Mouse (Mus musculus) frontal cortex, postnatal 36 days (tissue): ENCODE measurements around the gene Map2k6.
A peak's percentile ranks its signal among the peaks of the same experiment; 100 is the strongest.

Experiments used
- DNase-seq, 2 experiments: peaks; one replicate each; pipeline ENCODE4 v3.0.0; 2022; ENCODE audit warnings: low spot score in 2 of 2

Gene Map2k6

GRCm38 (mm10) chr11:110403602-110404001, 4.7 kb downstream of the Map2k6 start:
- DNase-seq: no peak

DNA sequence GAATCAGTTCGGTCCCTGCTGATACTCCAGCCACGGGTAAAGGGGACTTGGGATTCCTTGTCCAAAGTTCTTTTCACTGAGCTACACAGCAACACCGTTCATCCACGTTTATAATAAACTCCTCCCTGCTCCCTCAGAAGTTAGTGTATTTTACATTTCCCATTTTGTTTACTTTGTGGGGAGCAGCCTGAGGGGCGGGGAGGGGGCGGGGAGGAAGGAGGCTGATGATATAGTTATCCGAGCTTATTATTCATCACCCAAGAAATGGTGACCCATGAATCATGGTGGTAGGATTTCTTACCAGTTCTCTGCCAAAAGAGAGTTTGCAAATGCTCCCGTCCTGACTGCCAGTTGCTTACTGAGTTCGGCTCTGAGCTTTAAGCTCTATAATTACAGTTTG, 6.7 kb downstream of the Map2k6 start:
- no peak for DNase-seq

GRCm38 (mm10) chr11:110409131-110409530, 10.2 kb downstream of the Map2k6 start:
- DNase-seq: no peak

GRCm38 (mm10) chr11:110409776-110410175, 10.9 kb downstream of the Map2k6 start:
- DNase-seq: no peak

- no peak for DNase-seq
These were observed 12.7 kb downstream of the Map2k6 start for GRCm38 (mm10) chr11:110411596-110411995.

GRCm38 (mm10) chr11:110414263-110414662, 15.3 kb downstream of the Map2k6 start:
- DNase-seq: no peak

DNA sequence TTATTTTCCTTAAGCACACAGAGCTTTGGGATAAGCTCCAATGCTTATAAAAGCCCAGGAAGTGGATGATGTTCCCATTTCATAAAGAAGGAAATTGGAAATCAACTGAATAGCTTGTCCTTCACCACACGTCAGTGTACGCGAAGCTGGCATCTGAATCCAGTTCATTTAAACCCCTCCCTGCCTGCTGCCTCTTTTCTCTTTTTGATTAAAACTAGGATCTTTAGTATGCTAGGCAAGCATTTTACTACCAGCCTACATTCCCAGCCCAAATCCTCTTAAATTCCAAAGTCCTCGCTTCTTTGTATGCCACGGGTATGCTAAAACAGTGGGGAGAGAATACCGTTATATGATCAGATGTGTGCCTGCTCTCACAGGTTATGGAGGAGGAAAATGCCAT, 17.8 kb downstream of the Map2k6 start:
- no peak for DNase-seq

- no peak for DNase-seq
These were observed 21.5 kb downstream of the Map2k6 start for GRCm38 (mm10) chr11:110420463-110420862.

- no peak for DNase-seq
These were observed 27.7 kb downstream of the Map2k6 start for GRCm38 (mm10) chr11:110426572-110427145.

- DNase-seq: no peak
These were observed 28.2 kb downstream of the Map2k6 start for GRCm38 (mm10) chr11:110427159-110427561.

- DNase-seq: no peak
These were observed 30.1 kb downstream of the Map2k6 start for GRCm38 (mm10) chr11:110428999-110429398.

DNA sequence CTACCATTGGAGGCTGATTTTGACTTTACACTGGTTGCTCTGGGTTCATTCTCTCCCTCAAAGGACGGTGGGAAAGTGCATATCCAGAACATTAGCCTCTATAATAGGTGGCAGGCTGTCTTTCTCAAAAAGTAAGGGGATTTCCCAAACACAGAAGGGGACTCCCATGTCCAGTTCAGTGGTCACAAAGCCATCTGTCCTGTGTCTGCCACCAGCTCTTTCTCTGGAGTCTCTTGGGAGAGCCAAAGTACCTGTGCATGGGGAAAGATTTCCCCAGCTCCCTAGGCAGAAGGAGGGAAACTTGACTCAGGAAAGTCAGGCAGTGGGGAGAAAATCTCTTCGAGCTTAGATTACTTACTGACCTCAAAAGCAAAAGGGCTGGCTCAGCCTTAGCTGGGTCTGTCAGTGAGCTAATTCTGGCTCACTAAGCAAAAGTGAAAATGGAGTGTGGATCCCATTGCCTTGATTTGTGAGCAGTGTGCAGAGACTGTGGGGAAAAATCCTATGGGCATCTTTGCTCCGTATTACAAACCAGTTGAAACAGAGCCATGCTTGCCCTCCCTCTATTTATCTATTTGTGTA, 31.0 kb downstream of the Map2k6 start:
- DNase-seq: no peak

- no peak for DNase-seq
These were observed 37.1 kb downstream of the Map2k6 start for GRCm38 (mm10) chr11:110435839-110436556.

- DNase-seq: no peak
These were observed 38.1 kb downstream of the Map2k6 start for GRCm38 (mm10) chr11:110436998-110437397.

- no peak for DNase-seq
These were observed 39.2 kb downstream of the Map2k6 start for GRCm38 (mm10) chr11:110438135-110438534.

DNA sequence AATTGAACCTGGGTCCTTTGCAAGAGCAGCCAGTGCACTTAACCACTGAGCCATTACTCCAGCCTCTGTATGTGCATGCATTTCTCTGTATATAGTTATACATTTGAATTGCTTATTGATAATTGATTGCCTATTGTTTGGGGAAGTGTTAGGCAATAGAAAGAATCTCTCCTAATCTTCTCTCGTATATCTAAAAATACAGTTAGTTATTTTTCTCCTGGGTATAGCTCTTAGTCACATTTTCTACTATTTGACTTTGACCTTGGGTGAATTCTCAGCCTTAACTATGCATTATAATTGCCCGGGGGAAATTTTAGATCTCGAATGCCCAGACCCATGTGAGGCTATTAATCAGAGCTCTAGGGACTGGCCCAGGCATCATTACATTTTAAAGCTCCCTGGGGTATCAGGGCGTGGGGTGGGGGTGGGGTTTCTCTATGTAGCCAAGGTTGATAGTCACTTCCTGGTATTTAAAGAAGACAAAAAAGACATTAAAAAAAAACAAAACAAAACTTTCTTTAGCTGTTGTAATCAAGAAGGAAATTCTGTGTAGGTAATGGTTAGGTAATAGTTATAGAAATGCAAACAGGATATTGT, 39.9 kb downstream of the Map2k6 start:
- no peak for DNase-seq

DNA sequence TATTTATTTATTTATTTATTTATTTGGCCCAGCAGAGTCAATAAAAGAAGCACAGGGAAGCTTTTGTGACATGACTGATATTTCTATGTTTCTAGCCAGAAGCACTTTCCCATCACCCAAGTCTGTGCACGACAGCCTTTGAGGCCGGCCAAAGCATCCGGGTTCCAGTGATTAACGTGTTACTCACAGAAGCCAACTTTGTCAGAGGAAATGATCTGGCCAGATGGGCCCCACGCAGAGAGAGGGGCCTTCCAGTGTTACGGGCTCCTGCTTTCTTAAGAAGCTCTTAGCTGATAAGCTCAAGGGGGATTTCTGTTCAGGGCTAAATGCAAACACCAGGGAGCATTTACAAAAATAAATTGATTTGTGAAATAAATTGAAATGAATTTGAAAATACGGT, 40.4 kb downstream of the Map2k6 start:
- no peak for DNase-seq

- no peak for DNase-seq
These were observed 45.7 kb downstream of the Map2k6 start for GRCm38 (mm10) chr11:110444576-110444975.

DNA sequence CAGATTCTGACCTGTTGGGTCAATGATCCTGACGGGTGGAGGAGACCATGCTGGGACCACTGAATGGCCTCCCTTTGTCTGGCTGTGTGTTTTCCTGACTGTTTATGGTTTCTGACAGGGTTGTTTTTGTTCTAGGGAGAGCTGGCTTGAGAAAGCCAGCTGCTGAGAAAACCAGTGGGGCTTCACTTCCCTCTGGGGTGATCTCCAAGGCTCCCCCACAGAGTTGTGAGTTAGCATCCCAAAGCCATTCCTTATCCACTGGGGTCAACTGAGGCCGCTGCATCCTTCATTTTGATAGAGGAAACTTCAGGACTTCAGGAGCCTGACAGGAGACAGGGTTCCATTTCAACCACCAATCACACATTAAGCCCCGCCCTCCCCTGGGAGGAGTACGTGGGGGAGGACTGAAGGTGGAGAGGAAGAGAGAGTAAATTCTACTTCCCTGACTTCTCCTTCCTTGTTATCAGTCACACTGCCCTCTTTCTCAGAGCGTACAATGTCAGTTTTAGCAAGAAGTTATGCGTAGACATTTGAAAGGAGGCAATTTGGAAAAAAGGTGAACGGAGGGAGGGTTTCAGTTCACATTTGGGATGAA, 49.3 kb downstream of the Map2k6 start:
- no peak for DNase-seq

GRCm38 (mm10) chr11:110448726-110449161, 49.8 kb downstream of the Map2k6 start:
- DNase-seq: peak in 1 of 2 experiments; percentile 42

DNA sequence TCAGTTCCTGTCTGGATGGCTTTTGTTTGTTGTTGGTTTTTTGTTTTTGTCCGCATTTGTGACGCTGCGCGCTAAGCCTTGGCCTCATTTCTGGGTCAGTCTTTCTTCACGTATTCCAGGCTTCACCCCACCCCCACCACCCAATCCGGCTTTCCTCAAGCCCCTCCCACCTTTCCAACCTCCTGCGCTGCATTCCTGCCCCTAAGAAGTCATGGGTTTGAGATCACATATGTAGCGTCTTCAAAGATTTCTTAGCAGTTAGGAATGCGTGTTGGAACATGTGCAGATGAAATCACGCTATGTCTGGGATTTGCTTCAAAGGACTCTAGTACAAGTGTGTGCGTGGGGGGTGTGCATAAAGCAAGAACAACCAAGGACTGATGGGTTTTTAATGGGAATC, 50.3 kb downstream of the Map2k6 start:
- no peak for DNase-seq

DNA sequence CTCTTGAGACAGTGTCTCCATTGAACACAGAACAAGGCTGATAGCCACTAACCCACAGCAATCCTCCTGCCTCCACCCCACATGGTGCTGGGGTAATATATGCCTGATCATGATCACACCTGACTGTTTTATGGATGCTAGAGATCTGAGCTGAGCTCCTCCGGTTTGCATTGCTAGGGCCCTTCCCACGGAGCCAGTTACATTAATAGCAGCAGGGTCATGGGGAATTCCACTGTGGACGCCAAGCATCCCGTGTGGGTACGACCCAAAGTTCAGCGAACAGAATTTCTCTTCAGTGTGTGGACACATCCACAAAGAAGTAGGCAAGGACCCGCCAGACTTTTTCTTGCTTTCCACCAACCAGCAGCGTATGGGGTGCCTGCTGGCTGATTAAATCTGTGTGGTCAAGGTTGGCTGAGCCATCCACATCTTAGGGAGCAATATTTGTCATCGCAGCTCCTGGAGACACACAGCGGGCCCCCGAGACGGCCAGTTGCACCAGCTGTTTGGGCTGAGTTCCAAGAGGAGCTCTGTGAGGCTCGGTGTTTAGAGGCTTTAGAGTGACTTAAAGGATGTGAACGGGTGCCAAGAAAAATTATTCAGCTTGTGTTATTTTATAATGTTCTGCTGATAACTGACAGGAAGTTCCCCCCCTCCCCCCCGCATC, 51.3 kb downstream of the Map2k6 start:
- no peak for DNase-seq
